Mouse (Mus musculus): Measurements from ENCODE around the gene Cyp2c39.
"Not testable (repeated sequence)": the region's sequence is repeated elsewhere in the genome, so short reads cannot be mapped to it uniquely, and the experiment has no call there.

Gene Cyp2c39

GRCm38 (mm10) chr19:39510534-39510933, at the start of gene Cyp2c39:
TSS of gene Cyp2c39 (plus strand) at chr19:39510862.
- DNase-seq, result no peak

GRCm38 (mm10) chr19:39462941-39463340, 47.7 kb upstream of the Cyp2c39 start, which contains the start of gene Cyp2c38:
TSS of gene Cyp2c38 (minus strand) at chr19:39463075.
- no peak for DNase-seq

GRCm38 (mm10) chr19:39463923-39464322, 46.7 kb upstream of the Cyp2c39 start:
- DNase-seq, result no peak

- DNase-seq, result not testable (repeated sequence)
Observed at GRCm38 (mm10) chr19:39483961-39484360, 26.7 kb upstream of the Cyp2c39 start.

- DNase-seq, result no peak
Observed at GRCm38 (mm10) chr19:39506341-39506740, 4.3 kb upstream of the Cyp2c39 start.

GRCm38 (mm10) chr19:39509533-39509932, 1.1 kb upstream of the Cyp2c39 start:
- no peak for DNase-seq

All from cerebellum, postnatal 25 days (tissue).